Mouse (Mus musculus) ES-E14 (cell line): ENCODE data around the gene Amh.

Experiments
- CHD2 ChIP-seq: IDR thresholded peaks from 2 replicates; pipeline ENCODE4 v1.6.1; 2014; ENCODE audit warnings: mild to moderate bottlenecking, low read depth, low read length, inconsistent platforms
- HCFC1 ChIP-seq: IDR thresholded peaks from 2 replicates; pipeline ENCODE4 v1.6.1; 2012; ENCODE audit warnings: low read length, inconsistent platforms, borderline replicate concordance; ENCODE audit not compliant: insufficient read depth
- ZC3H11A ChIP-seq: IDR thresholded peaks from 2 replicates; pipeline ENCODE4 v1.6.1; 2012; ENCODE audit warnings: low read depth, mild to moderate bottlenecking, inconsistent platforms, low read length, borderline replicate concordance
- ZNF384 ChIP-seq: IDR thresholded peaks from 2 replicates; pipeline ENCODE4 v1.6.1; 2012; ENCODE audit warnings: low read depth, low read length, inconsistent platforms

- no peak for TF ChIP-seq HCFC1
- no peak for TF ChIP-seq ZNF384
- TF ChIP-seq CHD2 = no peak
- no peak for TF ChIP-seq ZC3H11A
Measured at GRCm38 (mm10) chr10:80805925-80806324, 882 bp downstream of the Amh start.
